Mouse (Mus musculus) thymus, adult 2 months (tissue): ENCODE measurements around the gene Olfr430. TPM values are rescaled to one million over a fixed set of nuclear protein-coding genes. Genes with fewer than 3 reads are reported as not detected.

Experiments used
- DNase-seq: peaks from one replicate; pipeline ENCODE4 v3.0.0; 2021
- H3K27ac ChIP-seq: fragments of 200-500 bp; 2 replicates; pipeline ENCODE4 v1.5.1; 2012; ENCODE audit warnings: low read length, control low read depth; ENCODE audit not compliant: control insufficient read depth, insufficient read depth
- H3K27me3 ChIP-seq: fragments of 200-500 bp; 2 replicates; pipeline ENCODE4 v1.6.1; 2012; ENCODE audit warnings: mild to moderate bottlenecking, low read length, moderate library complexity, mixed read lengths; ENCODE audit not compliant: control insufficient read depth, insufficient read depth
- H3K36me3 ChIP-seq: fragments of 200-500 bp; 2 replicates; pipeline ENCODE4 v1.6.1; 2012; ENCODE audit warnings: mild to moderate bottlenecking, low read length, moderate library complexity; ENCODE audit not compliant: control insufficient read depth, insufficient read depth
- H3K4me1 ChIP-seq: fragments of 200-500 bp; replicated peaks from 2 replicates; pipeline ENCODE4 v1.6.1; 2012; ENCODE audit warnings: low read length; ENCODE audit not compliant: control insufficient read depth, insufficient read depth
- H3K4me3 ChIP-seq: fragments of 200-500 bp; 2 replicates; pipeline ENCODE4 v1.5.1; 2012; ENCODE audit warnings: mild to moderate bottlenecking, low read length, control low read depth, moderate library complexity; ENCODE audit not compliant: control insufficient read depth, insufficient read depth
- CTCF ChIP-seq: fragments of 200-500 bp; IDR thresholded peaks from 2 replicates; pipeline ENCODE4 v1.5.1; 2012; ENCODE audit warnings: mild to moderate bottlenecking, control low read depth, low read length, moderate library complexity, borderline replicate concordance; ENCODE audit not compliant: control insufficient read depth, poor library complexity, insufficient read depth; ENCODE audit errors: extremely low read depth
- POLR2A ChIP-seq: fragments of 200-500 bp; IDR thresholded peaks from 2 replicates; pipeline ENCODE4 v1.6.1; 2012; ENCODE audit warnings: mild to moderate bottlenecking, low read length, control low read depth, moderate library complexity; ENCODE audit not compliant: control insufficient read depth, poor library complexity, insufficient read depth; ENCODE audit errors: extremely low read depth
- WGBS: fragments of 180-500 bp; shearing (Covaris S2); methylation state at CpG from one replicate; pipeline ENCODE4 v1.1.7; 2018; 5-methylcytosine and 5-hydroxymethylcytosine counted together
- polyA plus RNA-seq: library from polyadenylated mRNA; depleted of rRNA; stranded (reverse); fragments of >200 nt; gene quantifications from 2 replicates; pipeline ENCODE4 v1.2.3, GENCODE M21; 2012; rRNA removed

Olfr430 gene
- polyA plus RNA-seq, 1 experiment: not detected

- Histone ChIP-seq H3K27me3 (no peaks in the 10 kb centered on the region), H3K4me1 (no peaks in the 10 kb centered on the region), H3K27ac (no peak within 1 kb of the TSS), H3K36me3 (no peaks in the 10 kb centered on the region), H3K4me3 (no peak within 1 kb of the TSS)
- 96% methylated on average over 2 of the region's 2 CpGs for WGBS
- no peak for DNase-seq
- TF ChIP-seq POLR2A (no peak), CTCF (no peak)
Observed at GRCm38 (mm10) chr1:174084031-174084430, 17.6 kb downstream of the Olfr430 start, which contains the start of gene Olfr429. Gene Olfr429 (plus strand): TSS chr1:174084331.

DNA sequence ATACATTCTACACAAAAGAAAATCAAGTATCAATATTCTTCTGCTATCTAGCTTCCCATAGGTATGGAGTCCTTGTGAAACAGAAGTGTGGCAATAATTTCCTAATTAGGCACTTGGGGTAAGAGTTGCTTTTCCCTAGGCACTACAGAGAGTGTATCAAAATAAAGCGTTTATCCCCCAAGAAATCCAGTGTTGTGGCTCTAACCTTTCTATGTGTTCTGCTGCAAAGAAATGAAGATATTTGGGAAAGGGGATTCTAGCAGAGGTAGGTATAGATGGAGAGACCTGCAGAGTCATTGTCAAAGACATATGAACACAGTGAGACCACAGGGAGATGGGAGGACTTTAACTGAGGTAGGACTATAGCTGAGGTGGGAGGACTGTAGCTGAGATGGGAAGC is 30.2 kb downstream of the Olfr430 start, which contains the start of gene Olfr427:
Gene Olfr427, plus strand, starts transcription at position 301 of the 400 bp plus-strand sequence.
- H3K4me1 ChIP-seq: no peaks in the 10 kb centered on the region
- DNase-seq: no peak
- H3K4me3 ChIP-seq: no peak within 1 kb of the TSS
- no peak within 1 kb of the TSS for H3K27ac ChIP-seq
- H3K27me3 ChIP-seq: no peaks in the 10 kb centered on the region
- WGBS: 98% methylated on average over 1 of the region's 1 CpGs
- no peaks in the 10 kb centered on the region for H3K36me3 ChIP-seq
- no peak for TF ChIP-seq CTCF
- TF ChIP-seq POLR2A: no peak

- H3K36me3 ChIP-seq: no peaks in the 10 kb centered on the region
- no peaks in the 10 kb centered on the region for H3K4me1 ChIP-seq
- H3K27ac ChIP-seq: no peak overlapping the region
- TF ChIP-seq POLR2A (no peak), CTCF (no peak)
- no peak overlapping the region for H3K4me3 ChIP-seq
- no peak for DNase-seq
- 74% methylated on average over 2 of the region's 2 CpGs for WGBS
- no peaks in the 10 kb centered on the region for H3K27me3 ChIP-seq
Observed at GRCm38 (mm10) chr1:174103735-174104134, 37.3 kb downstream of the Olfr430 start.

DNA sequence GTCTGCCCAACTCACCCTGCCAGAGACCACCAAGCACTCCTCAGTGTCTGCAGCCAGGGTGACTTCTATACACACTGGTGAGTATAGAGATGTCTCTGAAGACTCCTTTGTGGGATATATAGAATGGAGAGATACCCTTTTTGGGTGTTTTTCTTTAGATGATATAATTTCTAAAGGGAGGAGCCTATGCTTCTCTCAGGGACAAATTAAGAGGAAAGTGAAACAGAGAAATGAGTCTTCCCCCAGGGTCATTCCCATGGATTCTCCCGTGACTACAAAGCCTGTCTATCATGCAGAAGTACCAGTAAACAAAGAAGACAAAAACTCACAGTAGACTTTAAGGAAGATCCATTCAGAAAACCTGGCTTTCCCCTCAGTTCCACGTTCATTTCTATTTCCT is 54.7 kb downstream of the Olfr430 start, which contains the start of gene Olfr231:
Gene Olfr231, minus strand, starts transcription at position 101 of the 400 bp plus-strand sequence.
- TF ChIP-seq POLR2A (no peak), CTCF (no peak)
- Histone ChIP-seq H3K4me3 (no peak within 1 kb of the TSS), H3K36me3 (no peaks in the 10 kb centered on the region), H3K27me3 (no peaks in the 10 kb centered on the region), H3K4me1 (no peaks in the 10 kb centered on the region), H3K27ac (no peak within 1 kb of the TSS)
- DNase-seq: no peak
- WGBS: 87% methylated on average over 2 of the region's 2 CpGs

Other genes starting within 250 kb of the Olfr430 start
- 2.2 and 2.8 TPM in 2 replicates for gene Ifi211, start 153.6 kb upstream of the Olfr430 start, polyA plus RNA-seq
- gene Mndal, start 124.1 kb upstream of the Olfr430 start, polyA plus RNA-seq: 12.3 and 14.5 TPM in 2 replicates
- gene Ifi203, start 123.9 kb upstream of the Olfr430 start, polyA plus RNA-seq: 19.0 and 27.7 TPM in 2 replicates
- gene Ifi202b, start 83.9 kb upstream of the Olfr430 start, polyA plus RNA-seq: 0.06 and 0.40 TPM in 2 replicates
- gene Ifi205, start 34.8 kb upstream of the Olfr430 start, polyA plus RNA-seq: 1.2 and 2.7 TPM in 2 replicates
- gene Olfr433, start 25.9 kb upstream of the Olfr430 start, polyA plus RNA-seq: 0.61 and 0.89 TPM in 2 replicates
- gene Olfr432, start 17.4 kb upstream of the Olfr430 start, polyA plus RNA-seq: 0.71 TPM in 1 of 2 replicates, not detected in the other
- gene Olfr429, start 17.7 kb downstream of the Olfr430 start, polyA plus RNA-seq: not detected in 2 replicates
- gene Olfr427, start 30.3 kb downstream of the Olfr430 start, polyA plus RNA-seq: not detected in 2 replicates
- gene Olfr231, start 54.6 kb downstream of the Olfr430 start, polyA plus RNA-seq: not detected in 2 replicates
- 0.11 TPM in 1 of 2 replicates, not detected in the other for gene Olfr424, start 64.9 kb downstream of the Olfr430 start, polyA plus RNA-seq
- gene Olfr420, start 89.0 kb downstream of the Olfr430 start, polyA plus RNA-seq: not detected in 2 replicates
- 0.01 and 0.08 TPM in 2 replicates for gene Spta1, start 106.2 kb downstream of the Olfr430 start, polyA plus RNA-seq
- gene Olfr419, start 185.5 kb downstream of the Olfr430 start, polyA plus RNA-seq: not detected in 2 replicates